Mouse (Mus musculus) kidney, postnatal 0 days (tissue): ENCODE measurements around the gene Rnf103. TPM values are rescaled to one million over a fixed set of nuclear protein-coding genes. Genes with fewer than 3 reads are reported as not detected.
"Not testable (repeated sequence)": the region's sequence is repeated elsewhere in the genome, so short reads cannot be mapped to it uniquely, and the experiment has no call there.

Experiments used
- ATAC-seq: fragments of 200-750 bp; cut with Nextera tagmentation; replicated peaks from 2 replicates; pipeline ENCODE4 v1.8.0; 2017; ENCODE audit warnings: low read depth, moderate number of reproducible peaks, moderate TSS enrichment, moderate library complexity; ENCODE audit not compliant: low FRiP score
- DNase-seq: peaks from one replicate; pipeline ENCODE4 v3.0.0-alpha.2; 2016; ENCODE audit warnings: low spot score
- H3K27ac ChIP-seq: fragments of 300-500 bp; sonication (generic); 2 replicates; pipeline ENCODE4 v1.5.1; 2014; ENCODE audit warnings: mild to moderate bottlenecking
- H3K27me3 ChIP-seq: fragments of 300-500 bp; sonication (generic); 2 replicates; pipeline ENCODE4 v1.6.1; 2014; ENCODE audit warnings: low read length, mixed read lengths; ENCODE audit not compliant: insufficient read depth
- H3K36me3 ChIP-seq: fragments of 300-500 bp; sonication (generic); 2 replicates; pipeline ENCODE4 v1.6.1; 2014; ENCODE audit warnings: low read length, mixed read lengths; ENCODE audit not compliant: insufficient read depth
- H3K4me1 ChIP-seq: fragments of 300-500 bp; sonication (generic); replicated peaks from 2 replicates; pipeline ENCODE4 v1.6.1; 2014; ENCODE audit warnings: antibody characterized with exemption, low read length, mixed read lengths; ENCODE audit not compliant: insufficient read depth
- H3K4me2 ChIP-seq: fragments of 300-500 bp; sonication (generic); 2 replicates; pipeline ENCODE4 v1.6.1; 2014; ENCODE audit warnings: mild to moderate bottlenecking, low read length, moderate library complexity, mixed read lengths
- H3K4me3 ChIP-seq: fragments of 300-500 bp; sonication (generic); replicated peaks from 2 replicates; pipeline ENCODE4 v1.5.1; 2014; ENCODE audit warnings: low read depth, low read length
- H3K9ac ChIP-seq: fragments of 300-500 bp; sonication (generic); 2 replicates; pipeline ENCODE4 v1.6.1; 2014; ENCODE audit warnings: low read depth, low read length
- H3K9me3 ChIP-seq: fragments of 300-500 bp; sonication (generic); replicated peaks from 2 replicates; pipeline ENCODE4 v1.6.1; 2016; ENCODE audit warnings: low read length, inconsistent platforms, mixed read lengths
- CTCF ChIP-seq: IDR thresholded peaks from 2 replicates; pipeline ENCODE4 v1.5.1; 2016; ENCODE audit warnings: antibody characterized with exemption, low read depth, mild to moderate bottlenecking, moderate library complexity
- WGBS: fragments of 180-500 bp; shearing (Covaris S2); extraction: QIAGEN DNeasy Blood & Tissue Kit; methylation state at CpG from one replicate; pipeline ENCODE4 v1.1.7; 2014; 5-methylcytosine and 5-hydroxymethylcytosine counted together
- polyA plus RNA-seq: library from polyadenylated mRNA; unstranded; fragments of >200 nt; fragmentation: Nextera tagmentation; extraction: Ambion mirVana; gene quantifications from 2 replicates; pipeline ENCODE4 v1.2.1, GENCODE M21; 2015

Gene Rnf103
- polyA plus RNA-seq, 1 experiment from 2014 or later: 22.2 TPM

- Histone ChIP-seq H3K9me3 (no peaks in the 10 kb centered on the region), H3K4me3 (no peak overlapping the region), H3K9ac (no peak overlapping the region), H3K4me2 (no peak overlapping the region), H3K27ac (no peak overlapping the region), H3K4me1 (no peaks in the 10 kb centered on the region), H3K27me3 (no peaks in the 10 kb centered on the region), H3K36me3 (no peaks in the 10 kb centered on the region)
- DNase-seq (no peak), ATAC-seq (no peak)
- no peak for TF ChIP-seq CTCF
- WGBS: 94% methylated on average over 3 of the region's 3 CpGs
Observed at GRCm38 (mm10) chr6:71465146-71465545, 28.5 kb upstream of the Rnf103 start.

GRCm38 (mm10) chr6:71467766-71468165 is 25.9 kb upstream of the Rnf103 start:
- TF ChIP-seq CTCF: no peak
- H3K4me3 ChIP-seq: no peak overlapping the region
- no peak overlapping the region for H3K9ac ChIP-seq
- H3K9me3 ChIP-seq: no peaks in the 10 kb centered on the region
- no peaks in the 10 kb centered on the region for H3K36me3 ChIP-seq
- WGBS: 82% methylated on average over 4 of the region's 4 CpGs
- no peak overlapping the region for H3K27ac ChIP-seq
- ATAC-seq: no peak
- no peaks in the 10 kb centered on the region for H3K4me1 ChIP-seq
- no peaks in the 10 kb centered on the region for H3K27me3 ChIP-seq
- no peak overlapping the region for H3K4me2 ChIP-seq
- DNase-seq: no peak

DNA sequence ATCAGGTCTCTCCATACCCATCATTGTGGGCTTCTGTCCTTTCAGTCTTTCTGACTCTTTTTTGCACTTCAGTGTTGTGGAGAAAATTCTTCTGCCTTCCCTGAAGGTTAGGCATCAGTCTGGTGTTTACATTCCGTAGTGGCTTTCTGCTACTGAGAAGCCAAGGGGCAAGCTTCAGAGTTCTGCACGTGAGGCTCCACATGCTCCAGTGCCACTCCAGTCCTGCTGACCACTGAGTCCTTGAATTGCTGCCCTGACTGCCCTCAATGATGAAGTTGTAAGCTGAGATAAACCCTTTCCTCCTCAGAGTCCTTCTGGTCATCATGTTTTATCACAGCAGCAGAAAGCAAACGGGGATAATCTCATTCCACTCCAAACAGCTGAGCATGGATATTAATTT is 24.4 kb upstream of the Rnf103 start:
- Histone ChIP-seq H3K9ac (no peak overlapping the region), H3K9me3 (no peaks in the 10 kb centered on the region), H3K4me3 (no peak overlapping the region), H3K27ac (no peak overlapping the region), H3K4me1 (no peaks in the 10 kb centered on the region), H3K36me3 (no peaks in the 10 kb centered on the region), H3K4me2 (no peak overlapping the region), H3K27me3 (no peaks in the 10 kb centered on the region)
- no peak for TF ChIP-seq CTCF
- DNase-seq: no peak
- 41% methylated on average over 3 of the region's 3 CpGs for WGBS
- no peak for ATAC-seq

GRCm38 (mm10) chr6:71471830-71472520 is 21.7 kb upstream of the Rnf103 start:
- no peaks in the 10 kb centered on the region for H3K27me3 ChIP-seq
- H3K4me2 ChIP-seq: no peak overlapping the region
- no peaks in the 10 kb centered on the region for H3K4me1 ChIP-seq
- H3K9me3 ChIP-seq: no peaks in the 10 kb centered on the region
- H3K27ac ChIP-seq: no peak overlapping the region
- no peak overlapping the region for H3K9ac ChIP-seq
- no peak overlapping the region for H3K4me3 ChIP-seq
- no peaks in the 10 kb centered on the region for H3K36me3 ChIP-seq
- ATAC-seq (no peak), DNase-seq (no peak)
- TF ChIP-seq CTCF: no peak
- 79% methylated on average over 4 of the region's 4 CpGs for WGBS

- Histone ChIP-seq H3K4me2 (no peak overlapping the region), H3K27ac (no peak overlapping the region), H3K4me3 (no peak overlapping the region), H3K36me3 (no peaks in the 10 kb centered on the region), H3K27me3 (no peaks in the 10 kb centered on the region), H3K4me1 (no peaks in the 10 kb centered on the region), H3K9me3 (no peaks in the 10 kb centered on the region), H3K9ac (no peak overlapping the region)
- DNase-seq (no peak), ATAC-seq (no peak)
- no peak for TF ChIP-seq CTCF
- 89% methylated on average over 1 of the region's 1 CpGs for WGBS
Observed at GRCm38 (mm10) chr6:71472786-71473185, 20.9 kb upstream of the Rnf103 start.

DNA sequence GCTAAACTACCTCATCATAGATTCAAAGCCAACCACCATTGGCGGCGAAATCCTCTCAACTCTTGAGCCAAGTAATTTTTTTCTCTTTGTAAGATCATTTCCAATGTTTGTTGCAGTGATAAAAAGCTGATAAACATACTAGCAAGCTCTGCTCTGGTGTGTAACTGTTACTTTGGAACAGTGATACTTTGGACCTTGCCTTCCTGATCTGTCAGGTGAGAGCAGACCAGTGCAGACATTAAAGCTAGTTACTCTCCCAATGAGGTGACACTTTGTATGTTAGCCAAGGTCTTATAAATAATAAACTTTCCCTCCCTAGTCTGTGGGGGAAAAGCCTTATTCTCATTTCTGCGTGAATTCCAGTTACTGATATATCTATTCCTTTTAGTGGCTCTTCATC is 18.1 kb upstream of the Rnf103 start:
- no peaks in the 10 kb centered on the region for H3K9me3 ChIP-seq
- 87% methylated on average over 3 of the region's 3 CpGs for WGBS
- no peaks in the 10 kb centered on the region for H3K27me3 ChIP-seq
- H3K4me3 ChIP-seq: no peak overlapping the region
- ATAC-seq (no peak; the same call in 1 of the 2 replicates), DNase-seq (no peak)
- no peaks in the 10 kb centered on the region for H3K36me3 ChIP-seq
- TF ChIP-seq CTCF: no peak
- H3K4me1 ChIP-seq: no peaks in the 10 kb centered on the region
- H3K4me2 ChIP-seq: no peak overlapping the region
- no peak overlapping the region for H3K9ac ChIP-seq
- H3K27ac ChIP-seq: no peak overlapping the region

GRCm38 (mm10) chr6:71476783-71477182 is 16.9 kb upstream of the Rnf103 start:
- ATAC-seq (no peak), DNase-seq (no peak)
- no peak for TF ChIP-seq CTCF
- WGBS: 60% methylated on average over 5 of the region's 5 CpGs
- Histone ChIP-seq H3K27me3 (no peaks in the 10 kb centered on the region), H3K36me3 (no peaks in the 10 kb centered on the region), H3K4me1 (no peaks in the 10 kb centered on the region), H3K27ac (no peak overlapping the region), H3K9ac (no peak overlapping the region), H3K4me2 (no peak overlapping the region), H3K4me3 (no peak overlapping the region), H3K9me3 (no peaks in the 10 kb centered on the region)

DNA sequence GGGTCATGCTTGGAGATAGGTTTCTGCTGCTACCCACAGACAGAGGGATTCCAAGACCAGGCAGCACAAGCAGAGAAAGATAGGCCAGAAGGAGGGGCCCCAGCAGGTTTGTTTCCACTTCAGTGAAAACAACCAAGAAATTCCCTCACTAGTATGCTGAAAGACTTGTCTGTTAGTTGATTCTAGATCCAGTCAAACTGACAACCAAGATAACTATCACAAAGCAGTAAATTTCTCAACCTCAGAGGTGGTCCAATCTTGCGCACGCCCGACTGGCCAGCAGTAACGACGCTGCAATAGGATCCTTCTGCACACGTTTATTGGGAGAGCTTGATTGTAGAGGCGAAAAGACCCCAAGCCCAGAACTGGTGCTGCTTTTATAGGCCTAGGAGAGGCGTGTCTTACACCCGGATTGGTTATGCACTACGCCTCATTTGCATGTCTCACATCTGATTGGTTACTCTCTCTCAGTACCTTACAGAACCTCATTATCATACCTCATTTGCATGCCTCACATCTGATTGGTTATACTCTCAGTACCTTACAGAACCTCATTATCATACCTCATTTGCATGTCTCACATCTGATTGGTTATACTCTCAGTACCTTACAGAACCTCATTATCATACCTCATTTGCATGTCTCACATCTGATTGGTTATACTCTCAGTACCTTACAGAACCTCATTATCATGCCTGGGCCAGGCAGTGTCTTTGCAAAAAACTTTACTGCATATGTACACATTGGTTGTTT is 14.7 kb upstream of the Rnf103 start:
- H3K9ac ChIP-seq, H3K9me3 ChIP-seq, H3K4me3 ChIP-seq, H3K4me2 ChIP-seq, H3K4me1 ChIP-seq, H3K36me3 ChIP-seq, H3K27ac ChIP-seq, ATAC-seq, DNase-seq, H3K27me3 ChIP-seq: not testable (repeated sequence)
- 70% methylated on average over 8 of the region's 10 CpGs for WGBS

DNA sequence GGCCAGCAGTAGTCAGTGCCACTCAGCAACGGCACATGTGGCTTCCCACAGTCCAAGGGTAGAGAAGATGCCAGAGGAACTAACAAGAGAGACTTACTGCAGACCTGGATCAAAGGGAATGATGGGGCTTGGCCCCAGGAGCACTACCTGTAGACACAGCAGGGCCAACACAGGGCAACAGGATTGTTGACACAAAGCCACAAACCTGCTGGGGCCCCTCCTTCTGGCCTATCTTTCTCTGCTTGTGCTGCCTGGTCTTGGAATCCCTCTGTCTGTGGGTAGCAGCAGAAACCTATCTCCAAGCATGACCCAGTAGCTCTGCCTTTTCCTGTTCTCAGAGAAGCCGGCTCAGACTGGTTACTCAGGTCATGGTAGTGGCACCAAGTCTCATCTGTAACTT is 14.1 kb upstream of the Rnf103 start:
- WGBS: 100% methylated on average over 2 of the region's 2 CpGs

More for the DNA sequence above, 14.1 kb upstream of the Rnf103 start:
- H3K27ac ChIP-seq, H3K9me3 ChIP-seq, H3K36me3 ChIP-seq, H3K4me3 ChIP-seq, ATAC-seq, H3K9ac ChIP-seq, DNase-seq, H3K4me2 ChIP-seq, H3K27me3 ChIP-seq, H3K4me1 ChIP-seq: not testable (repeated sequence)
